Mouse (Mus musculus): ENCODE results near the gene Znfx1.

DNA sequence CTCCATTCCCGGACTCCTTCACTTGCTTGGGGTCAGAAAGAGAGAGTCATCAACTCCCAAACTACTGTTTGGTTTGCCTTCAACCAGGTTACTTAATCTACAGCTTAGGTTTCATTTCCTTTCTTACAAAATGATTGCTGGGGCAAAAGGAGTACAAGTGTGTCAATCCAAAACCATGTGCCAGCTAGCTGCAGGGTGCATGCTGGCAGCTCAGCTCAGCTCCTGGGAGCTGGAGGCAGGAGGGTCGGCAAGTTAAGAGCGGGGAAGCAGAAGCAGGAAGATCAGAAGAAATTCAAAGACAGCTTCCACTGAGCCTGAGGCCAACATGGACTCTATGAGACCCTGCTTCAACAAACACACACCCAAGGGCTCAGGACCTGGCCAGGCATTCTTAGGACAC is 2.5 kb downstream of the Znfx1 start:
- no peak for TF ChIP-seq CEBPB (IDR thresholded peaks at IDR 0.05; ENCODE audit: low read depth)
- no peak for TF ChIP-seq CTCF (IDR thresholded peaks at IDR 0.05; ENCODE audit: control insufficient read depth, insufficient read depth, insufficient read length)
- TF ChIP-seq MYOD1 (IDR thresholded peaks at IDR 0.05; ENCODE audit: control insufficient read depth, insufficient read length, low read depth) = no peak
- TF ChIP-seq USF1 (IDR thresholded peaks at IDR 0.05; ENCODE audit: low read depth) = no peak
- no peak for TF ChIP-seq MAX (IDR thresholded peaks at IDR 0.05)

Measured in C2C12 (cell line).